Mouse (Mus musculus) forebrain, embryonic 11.5 days (tissue): Measurements from ENCODE around the gene Adprhl1. TPM values are rescaled to one million over a fixed set of nuclear protein-coding genes. Genes with fewer than 3 reads are reported as not detected.

Source experiments
- ATAC-seq: fragments of 200-750 bp; cut with Nextera tagmentation; replicated peaks from 2 replicates; pipeline ENCODE4 v1.8.0; 2017; ENCODE audit warnings: moderate TSS enrichment; ENCODE audit not compliant: low FRiP score
- DNase-seq: peaks from one replicate; pipeline ENCODE4 v3.0.0-alpha.2; 2017; ENCODE audit warnings: low spot score
- H3K27ac ChIP-seq: fragments of 300-500 bp; sonication (generic); 2 replicates; pipeline ENCODE4 v1.5.1; 2014; ENCODE audit warnings: low read depth, low read length
- H3K27me3 ChIP-seq: fragments of 300-500 bp; sonication (generic); 2 replicates; pipeline ENCODE4 v1.6.1; 2014; ENCODE audit warnings: mild to moderate bottlenecking, low read length, mixed read lengths; ENCODE audit not compliant: control insufficient read depth, insufficient read depth
- H3K36me3 ChIP-seq: fragments of 300-500 bp; sonication (generic); 2 replicates; pipeline ENCODE4 v1.6.1; 2014; ENCODE audit warnings: mild to moderate bottlenecking, low read length, moderate library complexity, mixed read lengths; ENCODE audit not compliant: control insufficient read depth, insufficient read depth
- H3K4me1 ChIP-seq: fragments of 300-500 bp; sonication (generic); replicated peaks from 2 replicates; pipeline ENCODE4 v1.6.1; 2014; ENCODE audit warnings: low read length, mixed read lengths; ENCODE audit not compliant: control insufficient read depth, insufficient read depth
- H3K4me2 ChIP-seq: fragments of 300-500 bp; sonication (generic); 2 replicates; pipeline ENCODE4 v1.6.1; 2014; ENCODE audit warnings: low read depth, mild to moderate bottlenecking, low read length, moderate library complexity, mixed read lengths; ENCODE audit not compliant: severe bottlenecking
- H3K4me3 ChIP-seq: fragments of 300-500 bp; sonication (generic); 2 replicates; pipeline ENCODE4 v1.5.1; 2014; ENCODE audit warnings: low read depth, low read length
- H3K9ac ChIP-seq: fragments of 300-500 bp; sonication (generic); 2 replicates; pipeline ENCODE4 v1.6.1; 2014; ENCODE audit warnings: low read length
- H3K9me3 ChIP-seq: fragments of 300-500 bp; sonication (generic); 2 replicates; pipeline ENCODE4 v1.6.1; 2016; ENCODE audit warnings: low read length, mixed read lengths; ENCODE audit not compliant: control insufficient read depth
- WGBS: fragments of 180-500 bp; shearing (Covaris S2); extraction: QIAGEN DNeasy Blood & Tissue Kit; methylation state at CpG from one replicate; pipeline ENCODE4 v1.1.7; 2014; 5-methylcytosine and 5-hydroxymethylcytosine counted together
- polyA plus RNA-seq: library from polyadenylated mRNA; unstranded; fragments of >200 nt; fragmentation: Nextera tagmentation; extraction: Ambion mirVana; gene quantifications from 2 replicates; pipeline ENCODE4 v1.2.1, GENCODE M21; 2014

Gene Adprhl1
- polyA plus RNA-seq, 1 experiment from 2014 or later: not detected

- no peaks in the 10 kb centered on the region for H3K36me3 ChIP-seq
- no peaks in the 10 kb centered on the region for H3K4me1 ChIP-seq
- H3K4me2 ChIP-seq: no peak overlapping the region
- H3K9me3 ChIP-seq: no peaks in the 10 kb centered on the region
- ATAC-seq (no peak), DNase-seq (no peak)
- no peak overlapping the region for H3K27ac ChIP-seq
- no peak overlapping the region for H3K4me3 ChIP-seq
- WGBS: 84% methylated on average over 9 of the region's 9 CpGs
- H3K9ac ChIP-seq: no peak overlapping the region
- H3K27me3 ChIP-seq: no peaks in the 10 kb centered on the region
Observed at GRCm38 (mm10) chr8:13187229-13187628, 66.7 kb downstream of the Adprhl1 start.

- H3K9ac ChIP-seq: no peak overlapping the region
- DNase-seq: no peak
- H3K36me3 ChIP-seq: no peaks in the 10 kb centered on the region
- H3K27ac ChIP-seq: no peak overlapping the region
- WGBS: 94% methylated on average over 8 of the region's 8 CpGs
- H3K4me1 ChIP-seq: no peaks in the 10 kb centered on the region
- no peak overlapping the region for H3K4me3 ChIP-seq
- ATAC-seq: no peak
- no peaks in the 10 kb centered on the region for H3K9me3 ChIP-seq
- H3K27me3 ChIP-seq: no peaks in the 10 kb centered on the region
- H3K4me2 ChIP-seq: no peak overlapping the region
Observed at GRCm38 (mm10) chr8:13186819-13187218, 67.1 kb downstream of the Adprhl1 start.

GRCm38 (mm10) chr8:13181691-13181976, 72.3 kb downstream of the Adprhl1 start:
- ATAC-seq (no peak), DNase-seq (no peak)
- no peaks in the 10 kb centered on the region for H3K4me1 ChIP-seq
- 48% methylated on average over 2 of the region's 2 CpGs for WGBS
- no peak overlapping the region for H3K4me2 ChIP-seq
- H3K9me3 ChIP-seq: no peaks in the 10 kb centered on the region
- H3K27me3 ChIP-seq: no peaks in the 10 kb centered on the region
- H3K4me3 ChIP-seq: no peak overlapping the region
- no peak overlapping the region for H3K9ac ChIP-seq
- no peak overlapping the region for H3K27ac ChIP-seq
- H3K36me3 ChIP-seq: no peaks in the 10 kb centered on the region; the same call in none of the 2 replicates

GRCm38 (mm10) chr8:13180911-13181690, 72.9 kb downstream of the Adprhl1 start:
- H3K27ac ChIP-seq: no peak overlapping the region
- H3K4me3 ChIP-seq: no peak overlapping the region
- WGBS: 81% methylated on average over 18 of the region's 18 CpGs
- no peaks in the 10 kb centered on the region for H3K27me3 ChIP-seq
- ATAC-seq (no peak), DNase-seq (no peak)
- no peak overlapping the region for H3K9ac ChIP-seq
- H3K4me1 ChIP-seq: no peaks in the 10 kb centered on the region
- no peaks in the 10 kb centered on the region for H3K9me3 ChIP-seq
- H3K4me2 ChIP-seq: no peak overlapping the region
- H3K36me3 ChIP-seq: peaks cover 3% of the 10 kb centered on the region

- no peaks in the 10 kb centered on the region for H3K4me1 ChIP-seq
- no peak overlapping the region for H3K4me2 ChIP-seq
- WGBS: 89% methylated on average over 9 of the region's 9 CpGs
- no peak for ATAC-seq
- DNase-seq: no peak
- no peak overlapping the region for H3K4me3 ChIP-seq
- no peaks in the 10 kb centered on the region for H3K27me3 ChIP-seq
- no peaks in the 10 kb centered on the region for H3K9me3 ChIP-seq
- no peak overlapping the region for H3K9ac ChIP-seq
- peaks cover 3% of the 10 kb centered on the region for H3K36me3 ChIP-seq
- no peak overlapping the region for H3K27ac ChIP-seq
Observed at GRCm38 (mm10) chr8:13180408-13180807, 73.6 kb downstream of the Adprhl1 start.

GRCm38 (mm10) chr8:13179948-13180347, 74.0 kb downstream of the Adprhl1 start:
- ATAC-seq: no peak
- Histone ChIP-seq H3K27me3 (no peaks in the 10 kb centered on the region), H3K9ac (no peak overlapping the region), H3K4me1 (no peaks in the 10 kb centered on the region), H3K27ac (no peak overlapping the region), H3K4me2 (no peak overlapping the region), H3K4me3 (no peak overlapping the region), H3K36me3 (peaks cover 3% of the 10 kb centered on the region), H3K9me3 (no peaks in the 10 kb centered on the region)
- 83% methylated on average over 7 of the region's 7 CpGs for WGBS
- no peak for DNase-seq

GRCm38 (mm10) chr8:13179482-13179881, 74.5 kb downstream of the Adprhl1 start:
- Histone ChIP-seq H3K4me2 (no peak overlapping the region), H3K4me1 (no peaks in the 10 kb centered on the region), H3K4me3 (no peak overlapping the region), H3K36me3 (peaks cover 3% of the 10 kb centered on the region), H3K27me3 (no peaks in the 10 kb centered on the region), H3K27ac (no peak overlapping the region), H3K9me3 (no peaks in the 10 kb centered on the region), H3K9ac (no peak overlapping the region)
- WGBS: 84% methylated on average over 6 of the region's 6 CpGs
- ATAC-seq: no peak
- DNase-seq: no peak

- no peak for DNase-seq
- Histone ChIP-seq H3K9ac (no peak overlapping the region), H3K27me3 (no peaks in the 10 kb centered on the region), H3K9me3 (no peaks in the 10 kb centered on the region), H3K4me2 (no peak overlapping the region), H3K4me3 (no peak overlapping the region), H3K36me3 (peaks cover 6% of the 10 kb centered on the region), H3K4me1 (no peaks in the 10 kb centered on the region), H3K27ac (no peak overlapping the region)
- 88% methylated on average over 5 of the region's 5 CpGs for WGBS
- ATAC-seq: no peak
Observed at GRCm38 (mm10) chr8:13178137-13178536, 75.8 kb downstream of the Adprhl1 start.

- Histone ChIP-seq H3K4me1 (no peaks in the 10 kb centered on the region), H3K27me3 (no peaks in the 10 kb centered on the region), H3K9ac (no peak overlapping the region), H3K9me3 (no peaks in the 10 kb centered on the region), H3K36me3 (peaks cover 6% of the 10 kb centered on the region), H3K27ac (no peak overlapping the region), H3K4me2 (no peak overlapping the region), H3K4me3 (no peak overlapping the region)
- ATAC-seq (no peak), DNase-seq (no peak)
- 94% methylated on average over 7 of the region's 7 CpGs for WGBS
Observed at GRCm38 (mm10) chr8:13177173-13177852, 76.6 kb downstream of the Adprhl1 start.
